Mouse (Mus musculus): ENCODE data around the gene Zfp141. TPM values are rescaled to one million over a fixed set of nuclear protein-coding genes. Genes with fewer than 3 reads are reported as not detected.

Zfp141 gene
- polyA plus RNA-seq (2012; rRNA removed), result 3.3 and 4.0 TPM in 2 replicates

GRCm38 (mm10) chr7:42505588-42505987 is at the start of gene Zfp141:
Zfp141 (minus strand) TSS chr7:42505740.

GRCm38 (mm10) chr7:42447850-42448249 is 57.7 kb downstream of the Zfp141 start, which contains the start of gene 4933421I07Rik:
4933421I07Rik (minus strand) TSS chr7:42448120.

Other genes starting within 250 kb of the Zfp141 start
- gene Vmn2r61, start 245.7 kb downstream of the Zfp141 start, polyA plus RNA-seq (2012; rRNA removed), result not detected in 2 replicates
- not detected in 2 replicates for gene 4933421I07Rik, start 57.6 kb downstream of the Zfp141 start, polyA plus RNA-seq (2012; rRNA removed)
- not detected in 2 replicates for gene Gm21028, start 72.8 kb upstream of the Zfp141 start, polyA plus RNA-seq (2012; rRNA removed)
- 0.12 and 0.14 TPM in 2 replicates for gene Zfp977, start 86.8 kb upstream of the Zfp141 start, polyA plus RNA-seq (2012; rRNA removed)
- gene Zfp976, start 136.8 kb upstream of the Zfp141 start, polyA plus RNA-seq (2012; rRNA removed), result 0.99 and 1.0 TPM in 2 replicates
- 0.92 and 0.96 TPM in 2 replicates for gene Zfp975, start 187.0 kb upstream of the Zfp141 start, polyA plus RNA-seq (2012; rRNA removed)
- not detected in 2 replicates for gene Gm17067, start 221.3 kb upstream of the Zfp141 start, polyA plus RNA-seq (2012; rRNA removed)